Mouse (Mus musculus) lung, postnatal 0 days (tissue): ENCODE measurements around the gene Dennd6a. TPM values are rescaled to one million over a fixed set of nuclear protein-coding genes. Genes with fewer than 3 reads are reported as not detected.

Experiments
- ATAC-seq: fragments of 200-750 bp; cut with Nextera tagmentation; 2 replicates; pipeline ENCODE4 v1.8.0; 2017; ENCODE audit warnings: moderate library complexity
- DNase-seq: peaks from one replicate; pipeline ENCODE4 v3.0.0-alpha.2; 2016; ENCODE audit warnings: low spot score
- H3K27ac ChIP-seq: fragments of 300-500 bp; sonication (generic); 2 replicates; pipeline ENCODE4 v1.5.1; 2014; ENCODE audit warnings: antibody characterized with exemption, mild to moderate bottlenecking, low read length, mixed read lengths
- H3K27me3 ChIP-seq: fragments of 300-500 bp; sonication (generic); replicated peaks from 2 replicates; pipeline ENCODE4 v1.6.1; 2014; ENCODE audit warnings: low read length, mixed read lengths; ENCODE audit not compliant: insufficient read depth
- H3K36me3 ChIP-seq: fragments of 300-500 bp; sonication (generic); 2 replicates; pipeline ENCODE4 v1.6.1; 2014; ENCODE audit warnings: low read length, mixed read lengths; ENCODE audit not compliant: insufficient read depth
- H3K4me1 ChIP-seq: fragments of 300-500 bp; sonication (generic); 2 replicates; pipeline ENCODE4 v1.6.1; 2014; ENCODE audit warnings: antibody characterized with exemption, low read depth, low read length, mixed read lengths; ENCODE audit not compliant: insufficient read depth
- H3K4me2 ChIP-seq: fragments of 300-500 bp; sonication (generic); replicated peaks from 2 replicates; pipeline ENCODE4 v1.6.1; 2014; ENCODE audit warnings: low read depth, mild to moderate bottlenecking, low read length, moderate library complexity, mixed read lengths
- H3K4me3 ChIP-seq: fragments of 300-500 bp; sonication (generic); 2 replicates; pipeline ENCODE4 v1.5.1; 2014; ENCODE audit warnings: low read depth, low read length
- H3K9ac ChIP-seq: fragments of 300-500 bp; sonication (generic); replicated peaks from 2 replicates; pipeline ENCODE4 v1.6.1; 2014; ENCODE audit warnings: low read depth, mild to moderate bottlenecking
- H3K9me3 ChIP-seq: fragments of 300-500 bp; sonication (generic); 2 replicates; pipeline ENCODE4 v1.6.1; 2016; ENCODE audit warnings: low read length, mixed read lengths
- CTCF ChIP-seq: IDR thresholded peaks from 2 replicates; pipeline ENCODE4 v1.5.1; 2016; ENCODE audit warnings: antibody characterized with exemption, mild to moderate bottlenecking
- EP300 ChIP-seq: IDR thresholded peaks from 2 replicates; pipeline ENCODE4 v1.6.1; 2016; ENCODE audit warnings: antibody characterized with exemption, mild to moderate bottlenecking, control low read depth
- WGBS: fragments of 180-500 bp; shearing (Covaris S2); extraction: QIAGEN DNeasy Blood & Tissue Kit; methylation state at CpG from one replicate; pipeline ENCODE4 v1.1.7; 2014; 5-methylcytosine and 5-hydroxymethylcytosine counted together
- polyA plus RNA-seq: library from polyadenylated mRNA; unstranded; fragments of >200 nt; fragmentation: Nextera tagmentation; extraction: Ambion mirVana; gene quantifications from 2 replicates; pipeline ENCODE4 v1.2.1, GENCODE M21; 2015

Dennd6a gene
- polyA plus RNA-seq, 1 experiment from 2014 or later, result 30.8 TPM

DNA sequence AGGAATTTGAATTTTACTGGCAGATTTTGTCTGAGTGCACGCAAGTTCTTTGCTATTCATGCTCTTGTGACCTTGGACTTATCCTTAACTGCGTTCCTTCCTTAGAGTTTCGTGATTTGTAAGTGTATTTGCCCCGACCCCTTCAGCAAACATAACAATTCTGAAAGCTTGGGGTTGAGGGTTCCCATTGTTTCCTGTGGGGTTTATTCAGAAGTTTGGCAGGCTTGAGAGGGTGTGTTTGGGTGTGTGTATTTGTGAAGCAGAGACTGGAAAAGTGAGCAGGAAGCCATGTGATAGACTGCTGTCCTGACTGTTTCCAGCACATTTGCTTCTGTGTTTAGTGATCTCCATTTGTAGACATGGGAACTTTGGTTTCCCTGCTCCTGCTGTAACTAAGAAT lies 31.7 kb downstream of the Dennd6a start:
- Histone ChIP-seq H3K27ac (no peak overlapping the region), H3K36me3 (peaks cover 30% of the 10 kb centered on the region), H3K9ac (no peak overlapping the region), H3K4me1 (no peaks in the 10 kb centered on the region), H3K4me2 (no peak overlapping the region), H3K9me3 (no peaks in the 10 kb centered on the region), H3K27me3 (no peaks in the 10 kb centered on the region), H3K4me3 (no peak overlapping the region)
- TF ChIP-seq CTCF (no peak), EP300 (no peak)
- no peak for ATAC-seq
- DNase-seq, result no peak
- 70% methylated on average over 4 of the region's 4 CpGs for WGBS

DNA sequence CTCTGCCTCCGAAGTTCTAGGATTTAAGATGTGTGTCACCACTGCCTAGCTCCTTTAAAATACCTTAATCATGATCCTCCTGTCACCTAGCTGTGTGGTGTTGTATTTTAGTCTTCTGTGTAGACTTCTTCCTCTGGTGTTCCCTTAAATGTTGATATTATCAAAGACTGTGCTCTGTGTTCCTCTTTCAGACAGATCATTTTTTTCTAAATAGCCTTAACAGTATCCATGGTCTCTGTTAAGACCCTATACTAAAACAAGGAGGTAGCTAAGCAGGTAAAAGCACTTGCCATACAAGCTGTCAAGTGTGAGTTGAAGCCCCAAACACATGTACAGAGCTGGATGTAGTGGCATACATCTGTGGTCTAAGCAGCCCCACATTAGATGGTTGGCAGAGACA lies 36.0 kb downstream of the Dennd6a start:
- WGBS, result 91% methylated on average over 1 of the region's 1 CpGs
- Histone ChIP-seq H3K4me3 (no peak overlapping the region), H3K9me3 (no peaks in the 10 kb centered on the region), H3K27ac (no peak overlapping the region), H3K4me2 (no peak overlapping the region), H3K9ac (no peak overlapping the region), H3K4me1 (no peaks in the 10 kb centered on the region), H3K27me3 (no peaks in the 10 kb centered on the region), H3K36me3 (peaks cover 22% of the 10 kb centered on the region)
- TF ChIP-seq CTCF (no peak), EP300 (no peak)
- ATAC-seq (no peak), DNase-seq (no peak)

GRCm38 (mm10) chr14:26610689-26611088 lies 37.0 kb downstream of the Dennd6a start:
- 91% methylated on average over 4 of the region's 4 CpGs for WGBS

DNA sequence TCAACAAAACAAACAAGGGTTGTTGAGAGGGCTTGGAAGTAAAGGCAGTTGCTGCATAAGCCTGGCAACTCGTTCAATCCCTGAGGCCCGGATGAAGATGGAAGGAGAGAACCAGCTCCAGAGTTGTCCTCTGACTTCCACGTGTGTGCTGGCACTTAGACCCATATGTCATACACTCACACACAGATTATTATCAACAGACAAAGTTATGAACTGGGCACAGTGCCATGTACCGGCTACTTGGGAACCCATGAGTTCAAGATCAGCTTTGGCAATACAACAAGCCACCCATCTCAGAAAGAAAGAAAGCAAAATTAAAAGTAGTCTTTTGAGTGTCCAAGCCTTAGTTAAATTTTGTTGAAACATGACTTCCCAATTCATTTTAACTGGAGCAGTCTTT lies 51.6 kb downstream of the Dennd6a start:
- WGBS, result 52% methylated on average over 4 of the region's 4 CpGs
- H3K9ac ChIP-seq, result no peak overlapping the region
- H3K9me3 ChIP-seq, result no peaks in the 10 kb centered on the region
- ATAC-seq, result no peak
- H3K4me2 ChIP-seq, result no peak overlapping the region
- H3K27me3 ChIP-seq, result no peaks in the 10 kb centered on the region
- no peak overlapping the region for H3K27ac ChIP-seq
- no peaks in the 10 kb centered on the region for H3K4me1 ChIP-seq
- TF ChIP-seq EP300 (no peak), CTCF (no peak)
- no peak overlapping the region for H3K4me3 ChIP-seq
- DNase-seq, result no peak
- peaks cover 49% of the 10 kb centered on the region for H3K36me3 ChIP-seq

More at GRCm38 (mm10) chr14:26610689-26611088, 37.0 kb downstream of the Dennd6a start:
- ATAC-seq (no peak), DNase-seq (no peak)
- H3K9me3 ChIP-seq, result no peaks in the 10 kb centered on the region
- H3K9ac ChIP-seq, result no peak overlapping the region
- H3K4me1 ChIP-seq, result no peaks in the 10 kb centered on the region
- H3K4me2 ChIP-seq, result no peak overlapping the region
- H3K36me3 ChIP-seq, result peaks cover 18% of the 10 kb centered on the region
- TF ChIP-seq EP300 (no peak), CTCF (no peak)
- no peaks in the 10 kb centered on the region for H3K27me3 ChIP-seq
- H3K27ac ChIP-seq, result no peak overlapping the region
- no peak overlapping the region for H3K4me3 ChIP-seq

DNA sequence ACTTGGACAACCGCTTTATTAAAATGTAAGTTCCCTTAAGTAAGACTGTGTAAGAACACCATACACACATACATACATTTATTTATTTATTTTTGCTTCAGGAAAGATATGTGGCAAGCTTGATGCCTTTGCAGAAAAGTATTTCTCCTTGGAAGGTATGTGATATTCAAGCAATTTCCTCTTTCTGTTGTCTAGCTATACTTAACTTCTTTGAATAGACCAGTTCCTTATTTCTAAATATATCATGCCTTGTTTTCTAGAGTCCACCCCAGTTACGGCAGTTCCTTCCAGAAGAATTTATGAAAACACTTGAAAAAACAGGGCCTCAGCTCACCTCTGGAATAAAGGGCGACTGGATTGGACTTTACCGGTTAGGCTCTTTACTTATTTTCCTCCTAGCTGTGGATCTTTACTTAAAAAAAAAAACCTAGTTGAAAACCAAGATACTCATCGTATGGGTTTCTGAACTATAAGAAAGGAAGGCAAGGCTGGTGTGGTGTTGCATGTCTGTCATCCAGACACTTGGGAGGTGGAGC lies 53.0 kb downstream of the Dennd6a start:
- no peak overlapping the region for H3K4me2 ChIP-seq
- H3K4me3 ChIP-seq, result no peak overlapping the region
- no peak overlapping the region for H3K27ac ChIP-seq
- H3K9ac ChIP-seq, result no peak overlapping the region
- no peaks in the 10 kb centered on the region for H3K27me3 ChIP-seq
- DNase-seq, result no peak
- WGBS, result 81% methylated on average over 5 of the region's 5 CpGs
- ATAC-seq, result no peak
- TF ChIP-seq EP300 (no peak), CTCF (no peak)
- peaks cover 45% of the 10 kb centered on the region for H3K36me3 ChIP-seq
- H3K4me1 ChIP-seq, result no peaks in the 10 kb centered on the region
- no peaks in the 10 kb centered on the region for H3K9me3 ChIP-seq

DNA sequence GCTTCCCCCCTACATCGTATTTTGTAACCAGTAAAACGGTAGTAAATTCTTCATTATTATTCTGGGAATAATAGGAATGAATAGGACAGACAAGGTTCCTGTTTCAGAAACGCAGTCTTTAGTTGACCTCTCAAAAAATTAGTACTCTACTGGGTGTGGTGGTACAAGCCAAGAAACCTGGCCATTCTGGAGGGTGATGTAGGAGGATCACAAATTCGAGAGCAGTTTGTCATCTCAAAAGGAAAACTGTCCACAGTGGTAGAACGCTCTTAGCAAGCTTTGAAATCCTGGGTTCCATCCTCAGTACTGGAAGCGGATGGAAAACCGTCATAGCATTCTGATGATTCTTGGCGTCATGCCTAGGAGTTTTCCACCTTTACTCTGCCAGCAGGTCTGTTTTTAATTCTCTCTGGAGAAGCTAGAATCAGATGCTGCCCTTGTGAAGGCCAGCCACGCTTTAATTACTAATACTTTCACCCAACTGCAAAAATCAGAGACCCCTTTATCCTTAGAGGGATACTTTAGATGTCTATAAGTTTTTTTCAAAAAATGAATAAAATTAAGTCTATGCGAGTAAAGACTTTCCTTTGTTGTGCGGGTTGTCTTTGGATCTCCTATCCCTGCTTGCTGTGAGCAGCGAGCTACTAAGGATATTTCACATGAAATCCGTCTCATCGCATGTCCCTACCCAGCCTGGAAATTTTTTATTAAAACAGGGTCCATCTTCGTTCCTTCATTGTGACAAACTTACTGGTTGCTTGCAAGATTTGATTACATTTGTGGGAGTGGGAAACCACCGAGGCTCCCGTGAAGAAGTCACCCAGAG lies 63.6 kb downstream of the Dennd6a start:
- 21% methylated on average over 17 of the region's 17 CpGs for WGBS
- no peak for ATAC-seq

More for the DNA sequence above, 63.6 kb downstream of the Dennd6a start:
- no peaks in the 10 kb centered on the region for H3K27me3 ChIP-seq
- H3K36me3 ChIP-seq, result no peaks in the 10 kb centered on the region
- peak; percentile 46 for DNase-seq
- H3K9ac ChIP-seq, result peak overlapping the region; percentile 41
- H3K4me2 ChIP-seq, result peak overlapping the region; percentile 75
- TF ChIP-seq CTCF (no peak), EP300 (peak; percentile 50; the same call in 1 of the 2 replicates)
- H3K9me3 ChIP-seq, result no peaks in the 10 kb centered on the region
- H3K4me3 ChIP-seq, result peak overlapping the region; percentile 99
- peak overlapping the region; percentile 87 for H3K27ac ChIP-seq
- H3K4me1 ChIP-seq, result peaks cover 9% of the 10 kb centered on the region; the same call in 1 of the 2 replicates
